Mouse (Mus musculus) heart, embryonic 14.5 days (tissue): Measurements from ENCODE around the gene Grin2c. TPM values are rescaled to one million over a fixed set of nuclear protein-coding genes. Genes with fewer than 3 reads are reported as not detected.
A peak's percentile ranks its signal among the peaks of the same experiment; 100 is the strongest.

Experiments used
- ATAC-seq: fragments of 200-750 bp; cut with Nextera tagmentation; 2 replicates; pipeline ENCODE4 v1.8.0; 2017; ENCODE audit warnings: low read depth, moderate TSS enrichment; ENCODE audit not compliant: insufficient number of reproducible peaks, insufficient read depth, low FRiP score
- H3K27ac ChIP-seq, 2 experiments: fragments of 200-500 bp in 1 of 2; fragments of 300-500 bp in 1 of 2; sonication (generic) in 1 of 2; replicated peaks in 1 of 2; 2 replicates each; pipeline ENCODE4 v1.5.1; 2012 to 2014; ENCODE audit warnings: low read depth in 2 of 2, low read length in 2 of 2, control low read depth in 1 of 2, mild to moderate bottlenecking in 1 of 2, mixed read lengths in 1 of 2; ENCODE audit not compliant: control insufficient read depth in 1 of 2, insufficient read depth in 1 of 2
- H3K27me3 ChIP-seq: fragments of 300-500 bp; sonication (generic); 2 replicates; pipeline ENCODE4 v1.6.1; 2014; ENCODE audit warnings: mild to moderate bottlenecking, low read length, control low read depth; ENCODE audit not compliant: control insufficient read depth, insufficient read depth
- H3K36me3 ChIP-seq: fragments of 300-500 bp; sonication (generic); 2 replicates; pipeline ENCODE4 v1.6.1; 2014; ENCODE audit warnings: mild to moderate bottlenecking, control low read depth, low read length, mixed read lengths; ENCODE audit not compliant: control insufficient read depth, insufficient read depth
- H3K4me1 ChIP-seq, 2 experiments: fragments of 200-500 bp in 1 of 2; fragments of 300-500 bp in 1 of 2; sonication (generic) in 1 of 2; 2 replicates each; pipeline ENCODE4 v1.6.1; 2012 to 2014; ENCODE audit warnings: low read length in 2 of 2, control low read depth in 1 of 2, mixed read lengths in 1 of 2; ENCODE audit not compliant: control insufficient read depth in 2 of 2, insufficient read depth in 2 of 2
- H3K4me2 ChIP-seq: fragments of 300-500 bp; sonication (generic); 2 replicates; pipeline ENCODE4 v1.6.1; 2014; ENCODE audit warnings: mild to moderate bottlenecking, low read length
- H3K4me3 ChIP-seq, 2 experiments: fragments of 200-500 bp in 1 of 2; fragments of 300-500 bp in 1 of 2; sonication (generic) in 1 of 2; 2 replicates each; pipeline ENCODE4 v1.5.1; 2012 to 2014; ENCODE audit warnings: low read length in 2 of 2, mild to moderate bottlenecking in 2 of 2, control low read depth in 1 of 2, low read depth in 1 of 2, moderate library complexity in 1 of 2; ENCODE audit not compliant: control insufficient read depth in 1 of 2, insufficient read depth in 1 of 2
- H3K9ac ChIP-seq: fragments of 300-500 bp; sonication (generic); 2 replicates; pipeline ENCODE4 v1.6.1; 2014; ENCODE audit warnings: mild to moderate bottlenecking, low read length
- H3K9me3 ChIP-seq: fragments of 300-500 bp; sonication (generic); 2 replicates; pipeline ENCODE4 v1.6.1; 2016; ENCODE audit warnings: low read length, control low read depth; ENCODE audit not compliant: control insufficient read depth
- WGBS: fragments of 180-500 bp; shearing (Covaris S2); extraction: QIAGEN DNeasy Blood & Tissue Kit; methylation state at CpG from one replicate; pipeline ENCODE4 v1.1.7; 2014; 5-methylcytosine and 5-hydroxymethylcytosine counted together
- polyA plus RNA-seq: library from polyadenylated mRNA; unstranded; fragments of >200 nt; fragmentation: Nextera tagmentation; extraction: Ambion mirVana; gene quantifications from 2 replicates; pipeline ENCODE4 v1.2.1, GENCODE M21; 2014

Gene Grin2c
- polyA plus RNA-seq, 1 experiment from 2014 or later = 0.15 TPM

GRCm38 (mm10) chr11:115264862-115265668 is 2.0 kb downstream of the Grin2c start:
- Histone ChIP-seq H3K9me3 (no peaks in the 10 kb centered on the region), H3K27ac (no peak overlapping the region), H3K36me3 (peaks cover 8% of the 10 kb centered on the region; the same call in 1 of the 2 replicates), H3K9ac (no peak overlapping the region), H3K4me3 (peak overlapping the region; percentile 11 to 14; a peak in 3 of 4 replicates), H3K4me2 (peak overlapping the region; percentile 84), H3K4me1 (peaks cover 9 to 21% of the 10 kb centered on the region in 2 experiments; a peak in 3 of 4 replicates), H3K27me3 (peaks cover 92% of the 10 kb centered on the region)
- ATAC-seq = no peak
- WGBS = 7% methylated on average over 38 of the region's 39 CpGs

- H3K9me3 ChIP-seq = no peaks in the 10 kb centered on the region
- H3K27ac ChIP-seq = no peak overlapping the region
- H3K4me2 ChIP-seq = no peak overlapping the region
- ATAC-seq = no peak
- H3K4me3 ChIP-seq = no peak overlapping the region
- peaks cover 9 to 21% of the 10 kb centered on the region in 2 experiments; a peak in 3 of 4 replicates for H3K4me1 ChIP-seq
- no peak overlapping the region for H3K9ac ChIP-seq
- peaks cover 5% of the 10 kb centered on the region; the same call in 1 of the 2 replicates for H3K36me3 ChIP-seq
- WGBS = 54% methylated on average over 7 of the region's 7 CpGs
- H3K27me3 ChIP-seq = peaks cover 96% of the 10 kb centered on the region
These were observed 2.7 kb downstream of the Grin2c start for GRCm38 (mm10) chr11:115264136-115264861.

- no peak overlapping the region for H3K9ac ChIP-seq
- ATAC-seq = no peak
- no peaks in the 10 kb centered on the region for H3K36me3 ChIP-seq
- no peak overlapping the region for H3K4me3 ChIP-seq
- H3K4me1 ChIP-seq = peaks cover 9 to 22% of the 10 kb centered on the region in 2 experiments; a peak in 3 of 4 replicates
- H3K27ac ChIP-seq = no peak overlapping the region
- no peak overlapping the region for H3K4me2 ChIP-seq
- WGBS = 64% methylated on average over 11 of the region's 11 CpGs
- H3K27me3 ChIP-seq = peaks cover 99% of the 10 kb centered on the region
- H3K9me3 ChIP-seq = no peaks in the 10 kb centered on the region
These were observed 4.1 kb downstream of the Grin2c start for GRCm38 (mm10) chr11:115262954-115263353.

- no peak overlapping the region for H3K9ac ChIP-seq
- no peak overlapping the region for H3K4me3 ChIP-seq
- no peaks in the 10 kb centered on the region for H3K36me3 ChIP-seq
- WGBS = 66% methylated on average over 4 of the region's 4 CpGs
- no peak for ATAC-seq
- H3K27ac ChIP-seq = no peak overlapping the region
- H3K4me1 ChIP-seq = peaks cover 2 to 3% of the 10 kb centered on the region in 2 experiments; a peak in 2 of 4 replicates
- H3K4me2 ChIP-seq = no peak overlapping the region
- no peaks in the 10 kb centered on the region for H3K9me3 ChIP-seq
- H3K27me3 ChIP-seq = peaks cover 97% of the 10 kb centered on the region
These were observed 7.9 kb downstream of the Grin2c start for GRCm38 (mm10) chr11:115259134-115259533.

GRCm38 (mm10) chr11:115257775-115258510 is 9.1 kb downstream of the Grin2c start:
- peak overlapping the region; percentile 38 for H3K4me2 ChIP-seq
- H3K27ac ChIP-seq = no peak overlapping the region
- no peak for ATAC-seq
- no peaks in the 10 kb centered on the region for H3K36me3 ChIP-seq
- peaks cover 98% of the 10 kb centered on the region for H3K27me3 ChIP-seq
- no peaks in the 10 kb centered on the region for H3K9me3 ChIP-seq
- 15% methylated on average over 59 of the region's 59 CpGs for WGBS
- no peak overlapping the region for H3K9ac ChIP-seq
- H3K4me1 ChIP-seq = peaks cover 2 to 3% of the 10 kb centered on the region in 2 experiments; a peak in 2 of 4 replicates
- peak overlapping the region; percentile 3 to 15; a peak in 1 of 4 replicates for H3K4me3 ChIP-seq

- no peak overlapping the region for H3K27ac ChIP-seq
- H3K27me3 ChIP-seq = peaks cover 92% of the 10 kb centered on the region
- ATAC-seq = no peak
- H3K9me3 ChIP-seq = no peaks in the 10 kb centered on the region
- H3K4me2 ChIP-seq = no peak overlapping the region
- H3K4me3 ChIP-seq = no peak overlapping the region
- no peaks in the 10 kb centered on the region for H3K36me3 ChIP-seq
- H3K9ac ChIP-seq = no peak overlapping the region
- 70% methylated on average over 3 of the region's 3 CpGs for WGBS
- H3K4me1 ChIP-seq = peaks cover 0 to 23% of the 10 kb centered on the region in 2 experiments; a peak in 3 of 4 replicates
These were observed 15.8 kb downstream of the Grin2c start for GRCm38 (mm10) chr11:115251258-115251657.
